Mouse (Mus musculus) T-helper 1 cell (primary cell): ENCODE measurements around the gene Isyna1.

ENCODE experiments used
- in situ Hi-C: fragments of 300-600 bp; cut with MboI, MseI; formaldehyde crosslinking; loops from one replicate; pipeline ENCODE4 v1.15.1; 2025; ENCODE audit warnings: high pct_unique_total_duplicates

Gene Isyna1

DNA sequence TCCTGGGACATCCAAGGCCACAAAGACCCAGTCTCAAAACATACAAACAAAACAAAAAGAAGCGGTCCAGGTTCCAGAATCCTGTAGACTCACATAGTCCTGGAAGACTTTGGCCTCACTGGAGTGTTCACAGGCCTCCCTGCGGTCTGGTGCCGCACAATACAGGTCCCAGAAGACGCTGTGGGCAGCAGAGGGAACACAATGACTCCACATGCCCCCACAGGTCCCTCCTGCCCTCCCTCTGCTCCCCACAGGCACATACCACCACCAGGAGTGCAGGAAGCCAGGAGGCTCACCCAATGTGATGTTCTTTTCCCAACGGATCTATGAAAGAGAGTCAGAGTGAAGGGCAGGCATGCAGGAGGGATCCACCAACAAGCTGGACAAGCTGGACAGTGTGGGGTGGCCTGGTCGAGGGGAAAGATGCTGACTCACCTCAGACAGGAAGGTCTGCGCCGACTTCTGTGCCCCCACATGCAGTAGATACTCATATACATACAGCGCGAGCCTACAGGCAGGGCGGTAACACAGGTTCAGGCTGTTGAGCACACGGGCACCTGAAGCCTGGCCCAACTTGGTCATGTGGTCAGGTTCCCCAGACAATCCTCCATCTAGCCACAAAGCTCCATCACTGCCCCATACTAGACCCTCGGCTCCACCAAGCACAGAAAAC is 8.1 kb downstream of the Isyna1 start:
- in situ Hi-C loops: no loop called here

DNA sequence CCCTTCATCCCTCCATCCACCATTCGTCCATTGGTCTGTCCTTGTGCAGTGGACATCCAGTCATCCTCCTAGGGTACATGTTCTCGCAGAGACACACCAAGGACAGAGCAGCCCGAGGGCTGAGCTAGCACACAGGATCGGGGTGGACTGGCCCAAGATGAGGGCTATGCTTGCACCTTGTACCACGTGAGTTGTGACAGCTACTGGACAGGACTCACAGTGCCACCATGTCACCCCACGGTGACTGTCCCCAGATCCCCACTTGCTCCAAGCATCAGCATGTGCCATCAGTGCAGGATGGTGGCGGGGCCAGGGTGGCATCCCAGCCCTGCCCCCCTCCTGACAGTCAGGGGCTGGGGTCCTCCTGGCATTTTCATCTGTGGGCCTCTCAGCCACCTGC is 10.4 kb downstream of the Isyna1 start:
- in situ Hi-C loops: no loop called here

DNA sequence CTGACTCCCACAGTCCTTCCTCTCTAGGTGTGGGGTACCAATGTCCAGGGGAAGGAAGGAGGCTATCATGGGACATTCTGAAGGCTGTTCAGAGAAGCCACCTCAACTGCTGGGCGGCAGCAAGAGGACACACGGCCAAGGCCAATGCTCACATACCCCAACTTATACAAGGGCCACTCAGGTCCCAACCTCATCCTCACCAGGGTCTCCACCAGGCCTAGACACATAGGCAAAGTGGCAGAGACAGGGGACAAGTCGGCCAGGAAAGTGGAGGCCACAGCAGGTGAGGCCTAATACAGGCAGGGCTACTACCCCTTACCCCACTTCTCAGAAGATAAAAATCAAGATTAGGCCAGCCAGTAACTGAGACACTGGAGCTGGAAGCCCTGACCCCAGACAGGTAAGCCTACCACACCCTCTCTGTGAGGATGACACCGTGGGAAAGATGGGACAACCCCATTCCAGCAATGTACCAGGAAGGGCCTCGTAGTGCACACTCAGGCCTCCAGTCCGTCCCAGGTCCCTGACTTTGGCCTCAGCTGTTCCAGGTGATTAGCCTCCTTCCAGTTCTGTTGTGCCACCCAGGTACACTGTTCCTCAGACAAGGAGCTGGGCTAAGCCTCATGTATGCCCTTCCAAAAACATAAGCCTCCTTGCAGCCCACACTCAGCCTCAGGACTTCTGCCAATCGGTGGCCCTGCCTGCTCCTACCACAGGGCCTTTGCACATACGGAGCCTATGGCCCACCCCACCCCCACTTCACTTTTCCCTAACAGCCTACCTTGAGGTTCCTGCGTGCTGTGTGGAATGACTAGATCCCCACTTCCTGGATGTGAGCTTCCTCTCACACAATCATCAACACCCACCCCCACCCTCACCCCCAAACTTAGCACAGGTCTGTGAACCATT is 12.0 kb downstream of the Isyna1 start:
- in situ Hi-C loops: no loop called here

DNA sequence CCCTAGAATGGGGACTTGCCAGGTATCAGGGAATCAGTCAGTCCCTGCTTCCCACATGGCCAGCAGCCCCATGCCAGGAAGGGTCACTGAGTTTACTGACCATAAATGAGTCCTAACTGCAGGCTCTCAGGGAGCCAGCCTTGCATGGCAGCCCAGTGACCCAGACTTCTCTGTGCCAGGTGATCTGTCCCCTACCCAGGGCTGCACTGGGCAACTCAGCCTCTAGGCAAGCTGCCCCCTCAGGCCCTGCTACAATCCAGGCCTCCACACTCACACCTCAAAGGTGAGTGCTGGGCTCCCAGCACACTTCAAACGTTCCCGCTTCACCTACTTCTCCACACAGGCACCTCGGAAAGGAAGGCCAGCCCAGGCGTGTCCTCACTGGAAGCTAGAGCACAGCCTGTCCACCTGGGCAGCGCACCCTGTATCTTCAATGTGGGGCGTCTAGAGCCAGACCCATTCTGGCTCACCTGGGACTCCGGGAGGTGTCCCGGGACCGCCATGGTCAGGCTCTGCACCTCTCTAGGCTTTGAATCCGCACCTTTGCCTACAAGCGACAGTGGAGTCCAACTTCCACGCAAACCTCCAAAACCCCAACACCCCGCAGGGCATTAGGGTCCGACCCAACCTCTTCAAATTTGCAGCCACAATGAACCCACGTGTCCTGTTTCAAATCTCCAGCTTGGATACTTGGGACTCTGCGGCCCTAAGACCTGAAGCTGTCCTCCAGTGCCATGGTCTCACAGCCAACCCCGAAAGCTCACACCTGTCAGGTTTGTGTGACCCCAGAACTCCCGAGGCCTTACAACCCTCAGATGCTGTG is 12.8 kb downstream of the Isyna1 start:
- in situ Hi-C loops: no loop called here

DNA sequence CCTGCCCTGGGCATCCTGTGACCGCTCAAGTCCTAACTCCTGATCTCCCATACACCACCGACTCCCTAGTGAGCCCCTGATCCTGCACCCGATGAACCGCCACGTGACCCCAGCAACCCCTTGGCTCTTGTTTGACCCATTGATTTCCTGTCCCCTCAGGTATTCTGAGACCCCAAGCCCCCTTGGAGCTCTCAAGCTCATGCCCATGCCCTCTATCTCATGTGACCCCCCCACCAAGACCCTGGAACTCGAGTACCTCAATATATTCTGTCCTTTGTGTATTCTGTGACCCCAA is 13.4 kb downstream of the Isyna1 start:
- in situ Hi-C loops: no loop called here

DNA sequence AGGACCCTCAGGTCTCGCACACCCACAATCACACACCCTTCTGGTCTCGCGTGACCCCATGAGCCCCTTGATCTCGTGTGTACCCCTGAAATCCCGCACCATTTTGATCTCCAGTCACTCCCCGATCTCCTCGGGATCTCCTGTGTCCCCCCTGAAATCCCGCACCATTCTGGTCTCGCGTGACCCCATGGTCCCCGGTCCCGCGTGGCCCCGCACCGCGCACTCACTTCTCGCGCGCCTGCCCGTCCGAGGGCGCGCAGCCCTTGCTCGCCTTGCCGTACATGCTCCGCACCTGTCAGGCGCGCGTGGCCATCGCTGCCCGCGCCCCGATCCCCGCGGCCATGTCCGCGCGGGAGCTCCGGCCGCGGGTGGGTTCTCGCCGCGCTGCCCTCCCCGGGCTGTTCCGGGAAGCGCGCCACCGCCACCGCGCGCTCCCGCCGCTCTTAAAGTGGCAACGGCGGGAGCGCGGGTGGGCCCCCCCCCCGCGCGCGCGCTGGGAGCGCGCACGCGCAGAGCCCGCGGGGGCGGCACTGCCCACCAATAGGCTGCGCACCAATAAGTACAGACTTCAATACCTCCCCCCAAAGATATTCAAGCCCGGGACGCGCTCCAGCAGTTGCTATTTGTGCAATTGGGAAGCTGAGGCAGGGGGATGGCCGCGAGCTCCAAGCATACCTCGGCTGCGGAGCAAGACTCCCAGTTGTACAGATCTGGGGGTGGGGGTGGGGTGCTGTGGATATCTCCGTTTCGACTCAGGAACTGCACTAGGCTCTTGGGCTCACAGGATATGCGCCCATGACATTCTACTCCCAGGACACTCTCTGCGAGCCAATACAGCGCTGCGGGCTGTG is 13.9 kb downstream of the Isyna1 start:
- in situ Hi-C loops: no loop called here

DNA sequence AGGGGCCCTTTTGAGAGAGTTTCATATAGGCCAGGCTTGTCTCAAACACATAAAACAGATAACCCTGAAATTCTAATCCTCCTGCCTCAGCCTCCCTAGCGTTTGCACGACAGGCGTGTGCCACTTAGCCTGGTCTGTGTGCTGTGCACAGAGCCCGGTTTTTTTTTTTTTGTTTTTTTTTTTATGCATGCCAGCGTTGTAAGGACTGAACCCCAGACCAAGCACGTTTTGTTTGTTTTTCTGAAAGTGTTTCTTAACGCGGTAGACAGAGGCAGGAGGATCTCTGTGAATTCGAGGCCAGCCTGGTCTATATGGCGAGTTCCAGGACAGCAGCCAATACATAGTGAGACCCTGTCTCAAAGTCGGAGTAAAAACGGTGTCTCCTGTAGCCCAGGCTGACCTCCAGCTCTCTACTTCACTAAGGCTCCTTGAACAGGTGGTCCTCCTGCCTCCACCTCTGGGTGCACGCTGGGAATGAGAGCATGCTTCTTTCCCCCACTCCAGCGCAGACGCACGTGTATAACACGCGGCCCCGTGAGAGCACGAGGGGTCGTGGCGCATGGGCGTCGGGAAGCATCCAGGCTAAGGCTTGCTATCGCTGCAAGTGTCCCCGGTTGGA is 14.7 kb downstream of the Isyna1 start, which contains the start of gene Ssbp4:
Gene Ssbp4 (minus strand): TSS at position 124 of the 619 bp plus-strand sequence.
- in situ Hi-C loops: no loop called here

DNA sequence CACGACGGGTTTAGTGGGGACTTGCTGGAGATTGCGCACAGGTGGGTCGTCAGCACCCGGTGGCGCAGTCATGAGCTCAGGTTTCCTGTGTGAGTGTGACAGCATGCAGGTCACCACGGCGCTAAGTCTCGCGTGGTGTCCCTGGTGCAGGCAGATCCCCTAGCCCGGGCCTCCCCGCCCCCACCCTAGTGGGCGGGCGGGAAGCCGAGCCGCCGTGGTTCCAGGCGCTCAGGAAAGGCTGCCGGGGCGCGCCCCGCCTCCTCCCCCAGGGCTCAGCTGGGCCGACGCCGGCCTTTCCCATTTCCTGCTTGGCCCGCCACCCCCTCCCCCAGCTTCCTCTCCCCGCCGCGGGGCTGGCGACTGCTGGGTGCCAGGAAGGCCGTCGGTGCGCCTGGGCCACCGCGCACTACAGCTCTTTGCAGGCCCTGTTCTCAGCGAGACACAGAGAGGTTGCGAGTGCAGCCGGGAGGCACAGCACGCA is 15.2 kb downstream of the Isyna1 start:
- in situ Hi-C loops: no loop called here

DNA sequence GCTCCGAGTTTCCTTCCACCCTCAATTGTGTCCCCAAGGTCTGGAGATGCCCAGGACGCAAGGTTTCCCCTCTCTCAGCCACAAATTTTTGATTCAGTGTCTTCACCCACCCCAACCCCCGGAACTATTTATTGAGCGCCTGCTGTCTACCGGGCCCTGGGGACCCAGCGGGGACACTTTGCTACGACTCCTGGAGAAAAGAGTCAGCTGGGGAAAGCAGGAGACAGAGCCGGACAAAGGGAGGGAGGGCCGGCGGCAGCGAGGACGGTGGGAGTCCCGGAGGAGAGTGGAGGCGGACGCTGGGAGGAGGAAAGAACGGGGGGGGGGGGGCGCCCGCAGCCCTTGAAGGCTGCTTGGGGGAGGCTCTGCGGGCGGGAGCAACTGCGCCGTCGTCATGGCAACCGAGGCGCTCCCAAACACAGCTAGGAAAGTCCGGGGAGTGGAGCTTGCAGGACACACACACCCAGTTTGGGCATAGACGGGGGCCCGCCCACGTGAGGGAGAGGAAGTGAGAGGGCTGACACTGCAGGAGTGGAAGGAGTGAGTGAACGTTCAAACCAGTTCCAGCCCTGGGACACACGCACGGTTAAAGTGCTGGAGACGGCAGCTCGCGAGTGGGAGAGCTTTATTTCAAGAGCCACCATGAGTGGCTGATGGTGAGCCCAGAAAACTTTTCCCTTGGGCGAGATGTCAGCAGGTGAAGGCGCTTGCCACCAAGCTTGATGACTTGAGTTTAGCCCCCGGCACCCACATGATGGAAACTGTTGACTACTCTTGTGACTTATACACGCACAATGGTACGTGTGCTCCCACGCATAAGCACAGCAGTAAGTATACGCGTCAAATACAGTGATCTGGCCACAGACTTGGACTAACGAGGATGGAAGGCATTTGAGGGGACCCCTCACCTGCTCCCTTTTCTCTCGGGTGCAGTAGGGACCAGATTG is 15.9 kb downstream of the Isyna1 start:
- in situ Hi-C loops: no loop called here

DNA sequence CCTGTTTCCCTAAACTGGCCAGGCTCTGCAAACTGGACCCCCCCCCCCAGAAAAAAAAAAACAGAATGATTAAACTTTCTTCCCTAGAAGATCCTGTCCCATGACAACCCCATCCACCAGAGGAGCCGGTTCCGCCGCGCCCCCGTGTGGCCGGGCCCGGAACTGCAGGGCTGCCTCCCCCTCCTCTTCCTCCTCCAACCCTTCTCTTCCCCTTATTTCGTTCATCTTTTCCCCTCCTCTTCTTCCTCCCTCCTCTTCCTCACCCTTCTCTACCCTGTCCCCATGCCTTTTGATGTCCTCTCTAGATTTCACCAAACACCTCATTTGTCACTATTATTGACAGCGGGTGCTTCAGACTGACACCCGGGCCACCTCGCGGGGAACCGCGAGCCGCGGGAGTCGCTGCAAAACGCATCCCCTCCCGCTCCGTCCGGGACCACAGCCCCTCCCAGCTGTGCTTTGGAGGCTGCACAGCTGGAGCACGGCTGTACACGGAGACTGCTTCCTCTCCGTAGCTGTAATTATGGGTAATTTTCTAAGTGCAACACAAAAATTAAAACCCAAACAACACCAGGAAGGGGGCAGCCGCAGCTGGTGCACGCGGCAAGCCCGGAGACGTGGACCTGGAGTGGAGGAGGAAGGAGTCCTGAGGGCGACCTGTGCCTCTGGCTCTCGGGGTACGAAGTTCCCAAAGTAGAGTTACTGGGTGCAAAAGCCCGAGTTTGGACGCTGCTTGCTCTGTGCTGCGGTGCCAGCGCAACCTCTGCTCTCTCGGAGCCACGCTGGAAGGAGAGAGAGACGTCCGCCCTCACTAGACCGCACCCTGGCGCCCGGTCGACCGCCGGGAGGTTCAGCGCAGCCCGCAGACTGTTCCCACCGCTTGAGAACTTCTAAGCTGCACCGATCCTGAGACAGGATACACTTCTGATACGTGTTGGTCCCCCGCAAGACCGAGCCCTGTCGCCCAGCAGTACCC is 16.9 kb downstream of the Isyna1 start:
- in situ Hi-C loops: no loop called here

DNA sequence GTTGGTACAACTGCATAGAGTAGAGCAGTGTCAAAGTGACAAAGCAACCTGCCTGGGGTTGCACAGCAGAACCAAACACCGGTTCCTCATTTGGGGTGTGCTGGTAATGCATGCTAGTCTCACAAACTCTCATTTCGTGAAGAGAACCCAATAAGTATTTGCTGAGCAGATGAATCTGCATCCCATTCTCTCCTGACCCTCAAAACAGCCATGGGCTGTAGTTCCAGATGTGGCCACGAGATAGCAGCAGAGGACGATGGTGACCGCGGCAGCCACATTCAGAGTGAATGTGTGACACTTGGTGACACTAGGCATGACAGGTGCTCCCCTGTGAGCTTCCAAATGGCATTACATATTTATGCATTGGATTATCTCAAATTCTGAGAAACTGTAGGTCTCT is 17.7 kb downstream of the Isyna1 start:
- in situ Hi-C loops: no loop called here

DNA sequence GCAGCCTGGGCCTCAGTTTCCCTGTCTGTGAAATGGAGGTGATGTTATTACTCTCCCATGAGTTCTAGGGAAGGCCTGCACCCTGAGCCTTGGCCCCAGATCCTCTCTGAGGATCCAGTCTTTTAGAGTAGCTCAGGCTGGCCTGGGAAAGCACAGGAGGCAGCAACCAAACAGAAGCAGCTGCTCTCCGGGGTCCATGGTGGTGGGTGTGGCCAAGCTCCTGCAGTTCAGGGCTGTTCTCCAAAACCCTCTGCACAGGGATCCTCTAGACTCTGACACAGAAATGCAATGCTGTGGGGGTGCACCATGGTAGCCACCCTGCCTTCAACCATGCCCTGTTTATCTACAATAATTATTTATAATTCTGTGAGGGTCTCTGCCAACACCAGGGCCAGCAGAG is 19.6 kb downstream of the Isyna1 start:
- in situ Hi-C loops: no loop called here

DNA sequence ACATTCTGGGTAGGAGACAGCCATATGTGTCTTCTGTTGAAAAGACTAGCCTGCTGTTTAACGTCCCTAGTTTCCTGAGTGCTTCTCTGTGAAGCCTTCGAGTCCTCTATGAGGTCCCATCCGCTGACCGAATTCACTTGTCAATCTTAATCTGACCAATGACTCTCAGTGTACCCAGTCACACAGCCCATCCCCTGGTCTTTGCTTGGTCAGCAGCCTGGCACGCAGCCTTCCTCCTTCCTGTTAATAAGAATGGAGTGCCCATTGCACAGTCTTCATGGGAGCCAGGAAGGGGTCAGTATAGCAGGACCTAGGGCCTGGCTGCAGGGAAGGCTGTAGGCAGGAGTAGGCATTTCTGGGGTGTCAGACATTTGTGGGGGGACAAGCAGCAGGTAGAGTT is 20.3 kb downstream of the Isyna1 start:
- in situ Hi-C loops: no loop called here

DNA sequence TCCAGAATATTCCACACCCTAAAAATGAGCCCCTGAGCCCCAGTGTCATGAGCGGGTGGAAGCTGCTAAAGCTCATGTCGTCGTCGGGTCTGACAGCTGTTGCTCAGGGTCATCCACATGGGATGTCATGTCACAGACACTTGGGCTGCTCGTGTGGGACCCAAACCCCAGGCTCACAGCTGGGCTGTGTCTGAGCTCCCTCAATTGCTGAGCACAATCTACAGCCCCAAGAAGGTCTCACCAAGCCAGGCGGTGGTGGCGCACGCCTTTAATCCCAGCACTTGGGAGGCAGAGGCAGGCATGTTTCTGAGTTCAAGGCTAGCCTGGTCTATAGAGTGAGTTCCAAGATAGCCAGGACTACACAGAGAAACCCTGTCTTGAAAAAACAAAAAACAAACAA is 21.1 kb downstream of the Isyna1 start:
- in situ Hi-C loops: no loop called here

DNA sequence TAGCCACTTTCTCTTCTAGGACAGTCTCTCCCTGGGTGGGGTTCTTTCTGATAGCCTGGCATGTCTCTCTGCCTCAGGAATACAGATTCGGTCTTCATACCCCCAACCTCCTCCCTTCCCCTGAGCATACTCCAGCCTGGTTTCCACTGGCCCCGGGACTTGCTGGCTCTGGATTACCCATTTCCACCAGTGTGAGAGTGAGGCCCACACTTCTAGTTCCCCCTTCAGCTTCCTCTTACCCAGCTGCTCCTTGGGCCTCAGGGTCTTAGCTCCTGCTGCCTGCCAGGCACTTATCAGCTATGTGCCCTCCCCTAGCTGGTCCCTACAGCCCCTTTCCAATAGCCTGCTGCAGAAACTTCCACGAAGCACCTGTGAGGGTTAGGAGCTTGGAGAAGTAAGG is 21.7 kb downstream of the Isyna1 start, which contains the start of gene Lrrc25:
Gene Lrrc25 (plus strand): TSS at position 262 of the 400 bp plus-strand sequence.
- in situ Hi-C loops: no loop called here

DNA sequence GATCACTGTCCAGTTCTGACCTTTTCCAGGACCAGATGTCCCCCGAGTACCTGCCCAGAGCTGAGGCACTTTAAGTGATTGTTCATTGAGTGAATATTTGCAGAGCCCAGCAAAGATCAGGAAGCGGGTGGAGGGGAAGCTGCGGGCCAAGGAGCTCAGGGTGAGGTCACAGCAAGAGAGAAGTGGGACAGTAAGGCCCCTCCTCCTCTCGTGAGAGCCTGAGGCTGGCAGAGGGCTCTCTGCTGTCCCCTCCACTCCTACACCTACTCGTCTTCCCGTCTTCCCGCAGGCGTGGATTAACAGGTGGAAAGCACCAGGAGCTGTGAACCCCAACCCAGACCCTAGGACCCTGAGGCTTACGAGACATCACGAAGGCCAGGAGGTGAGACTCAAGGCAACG is 22.5 kb downstream of the Isyna1 start:
- in situ Hi-C loops: no loop called here

DNA sequence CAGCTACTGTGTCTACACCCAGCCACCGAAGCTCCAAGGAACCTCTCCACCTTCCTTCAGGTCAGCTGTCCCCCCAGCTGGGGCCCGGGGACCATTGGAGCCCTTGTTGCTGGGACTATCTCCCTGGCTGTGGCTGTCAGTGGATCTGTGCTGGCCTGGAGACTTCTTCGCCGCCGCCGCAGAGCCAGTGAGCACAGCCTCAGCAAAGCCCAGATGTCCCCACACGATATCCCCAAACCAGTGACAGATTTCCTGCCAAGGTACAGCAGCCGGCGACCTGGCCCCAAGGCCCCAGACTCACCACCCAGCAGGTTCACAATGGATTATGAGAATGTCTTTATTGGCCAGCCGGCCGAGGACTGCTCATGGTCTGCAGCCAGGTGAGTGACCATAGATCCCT is 23.8 kb downstream of the Isyna1 start:
- in situ Hi-C loops: no loop called here

DNA sequence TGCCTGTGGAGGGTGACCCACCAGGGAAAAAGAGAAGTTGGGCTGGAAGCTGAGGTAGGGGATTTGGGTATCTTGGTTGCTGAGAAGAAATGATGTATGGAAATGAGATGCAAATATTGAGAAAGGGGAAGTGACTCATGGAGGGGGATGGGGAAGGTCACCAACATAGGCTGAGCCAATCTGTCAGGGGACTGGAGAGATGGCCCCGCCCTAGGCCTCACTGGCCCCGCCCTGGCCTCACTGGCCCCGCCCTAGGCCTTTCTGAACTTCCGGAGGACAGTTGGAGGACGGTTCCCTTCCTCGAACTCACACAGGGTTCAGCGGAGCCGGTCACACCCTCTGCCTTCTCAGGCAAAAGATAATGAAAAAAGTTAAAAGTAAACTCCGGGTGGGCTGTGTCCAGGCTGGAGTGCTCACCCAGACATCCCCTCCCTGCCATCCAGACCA is 24.7 kb downstream of the Isyna1 start:
- in situ Hi-C loops: no loop called here
